Mouse (Mus musculus) bone marrow, adult 2 months (tissue): ENCODE results near the gene Hcrtr2. TPM values are rescaled to one million over a fixed set of nuclear protein-coding genes. Genes with fewer than 3 reads are reported as not detected.

ENCODE experiments used
- H3K27ac ChIP-seq: fragments of 200-500 bp; 2 replicates; pipeline ENCODE4 v1.5.1; 2012; ENCODE audit warnings: low read depth, mild to moderate bottlenecking, control low read depth, inconsistent platforms, low read length; ENCODE audit not compliant: control insufficient read depth, poor library complexity, insufficient read depth
- H3K4me1 ChIP-seq: fragments of 200-500 bp; 2 replicates; pipeline ENCODE4 v1.6.1; 2011; ENCODE audit warnings: low read length; ENCODE audit not compliant: control insufficient read depth, insufficient read depth
- H3K4me3 ChIP-seq: fragments of 200-500 bp; replicated peaks from 2 replicates; pipeline ENCODE3; 2011; ENCODE audit warnings: mild to moderate bottlenecking, low read depth, low read length, control low read depth; ENCODE audit not compliant: control insufficient read depth
- CTCF ChIP-seq: fragments of 200-500 bp; IDR thresholded peaks from 2 replicates; pipeline ENCODE4 v1.5.1; 2011; ENCODE audit warnings: low read length, control low read depth; ENCODE audit not compliant: control insufficient read depth, insufficient read depth
- POLR2A ChIP-seq: fragments of 200-500 bp; IDR thresholded peaks from 2 replicates; pipeline ENCODE4 v1.6.1; 2011; ENCODE audit warnings: low read depth, mild to moderate bottlenecking, control low read depth, low read length, borderline replicate concordance; ENCODE audit not compliant: control insufficient read depth
- WGBS: fragments of 180-500 bp; shearing (Covaris S2); methylation state at CpG from one replicate; pipeline ENCODE4 v1.1.7; 2018; 5-methylcytosine and 5-hydroxymethylcytosine counted together
- polyA plus RNA-seq: library from polyadenylated mRNA; stranded (reverse); fragments of >200 nt; gene quantifications from 2 replicates; pipeline ENCODE4 v1.2.4, GENCODE M21; 2011; ENCODE audit warnings: low replicate concordance; ENCODE audit not compliant: missing spikeins, insufficient read depth, insufficient read length

Gene Hcrtr2
- not detected in 2 replicates for polyA plus RNA-seq

GRCm38 (mm10) chr9:76323756-76324155 lies at the start of gene Hcrtr2:
Gene Hcrtr2 (minus strand): TSS chr9:76323856.
- no peak within 1 kb of the TSS for H3K27ac ChIP-seq
- H3K4me1 ChIP-seq = no peaks in the 10 kb centered on the region
- H3K4me3 ChIP-seq = no peak within 1 kb of the TSS
- TF ChIP-seq POLR2A (no peak), CTCF (no peak)
- 76% methylated on average over 6 of the region's 6 CpGs for WGBS

- TF ChIP-seq POLR2A (no peak), CTCF (no peak)
- WGBS = 74% methylated on average over 6 of the region's 6 CpGs
- no peak overlapping the region for H3K27ac ChIP-seq
- H3K4me1 ChIP-seq = no peaks in the 10 kb centered on the region
- no peak overlapping the region for H3K4me3 ChIP-seq
Measured at GRCm38 (mm10) chr9:76364874-76365273, 41.2 kb upstream of the Hcrtr2 start.

GRCm38 (mm10) chr9:76360374-76360773 lies 36.7 kb upstream of the Hcrtr2 start:
- no peak for TF ChIP-seq CTCF
- TF ChIP-seq POLR2A = no peak
- Histone ChIP-seq H3K4me1 (no peaks in the 10 kb centered on the region), H3K4me3 (no peak overlapping the region), H3K27ac (no peak overlapping the region)

GRCm38 (mm10) chr9:76352346-76352745 lies 28.7 kb upstream of the Hcrtr2 start:
- H3K27ac ChIP-seq = no peak overlapping the region
- H3K4me3 ChIP-seq = no peak overlapping the region
- H3K4me1 ChIP-seq = no peaks in the 10 kb centered on the region
- 73% methylated on average over 3 of the region's 3 CpGs for WGBS
- TF ChIP-seq CTCF (no peak), POLR2A (no peak)

GRCm38 (mm10) chr9:76347298-76347697 lies 23.6 kb upstream of the Hcrtr2 start:
- no peak overlapping the region for H3K27ac ChIP-seq
- H3K4me1 ChIP-seq = no peaks in the 10 kb centered on the region
- TF ChIP-seq POLR2A (no peak), CTCF (no peak)
- WGBS = 52% methylated on average over 1 of the region's 1 CpGs
- no peak overlapping the region for H3K4me3 ChIP-seq

- 76% methylated on average over 1 of the region's 1 CpGs for WGBS
- TF ChIP-seq CTCF (no peak), POLR2A (no peak)
- Histone ChIP-seq H3K27ac (no peak overlapping the region), H3K4me1 (no peaks in the 10 kb centered on the region), H3K4me3 (no peak overlapping the region)
Measured at GRCm38 (mm10) chr9:76331081-76331480, 7.4 kb upstream of the Hcrtr2 start.

GRCm38 (mm10) chr9:76323186-76323701 lies 412 bp downstream of the Hcrtr2 start:
- H3K4me3 ChIP-seq = no peak overlapping the region
- 5% methylated on average over 29 of the region's 29 CpGs for WGBS
- H3K4me1 ChIP-seq = no peaks in the 10 kb centered on the region
- H3K27ac ChIP-seq = no peak overlapping the region
- TF ChIP-seq POLR2A (no peak), CTCF (no peak)

GRCm38 (mm10) chr9:76322122-76323052 lies 1.3 kb downstream of the Hcrtr2 start:
- no peak for TF ChIP-seq CTCF
- 11% methylated on average over 24 of the region's 24 CpGs for WGBS
- no peaks in the 10 kb centered on the region for H3K4me1 ChIP-seq
- no peak overlapping the region for H3K4me3 ChIP-seq
- no peak overlapping the region for H3K27ac ChIP-seq
